Mouse (Mus musculus): Measurements from ENCODE around the gene Zranb3. TPM values are rescaled to one million over a fixed set of nuclear protein-coding genes. Genes with fewer than 3 reads are reported as not detected.
A peak's percentile ranks its signal among the peaks of the same experiment; 100 is the strongest.

Gene Zranb3
- polyA plus RNA-seq, 1 experiment: 0.97 TPM

- no peak for DNase-seq (ENCODE audit: low read depth in 1 of 2, low spot score in 2 of 2)
- H3K4me1 ChIP-seq (ENCODE audit: control insufficient read depth, insufficient read depth, insufficient read length): no peaks in the 10 kb centered on the region
- H3K36me3 ChIP-seq (ENCODE audit: control insufficient read depth, insufficient read depth, low read length): no peaks in the 10 kb centered on the region
- H3K27me3 ChIP-seq (ENCODE audit: control insufficient read depth, insufficient read depth, low read length): no peaks in the 10 kb centered on the region
- WGBS: 95% methylated on average over 6 of the region's 6 CpGs
- no peak overlapping the region for H3K4me3 ChIP-seq (ENCODE audit: extremely low read depth, insufficient read depth, insufficient read length)
- no peak overlapping the region for H3K27ac ChIP-seq (ENCODE audit: insufficient read depth, low read length)
- no peak for TF ChIP-seq CTCF (IDR thresholded peaks at IDR 0.05; ENCODE audit: extremely low read depth, insufficient read depth, insufficient read length, insufficient replicate concordance)
- TF ChIP-seq POLR2A (IDR thresholded peaks at IDR 0.05; ENCODE audit: low read depth, low read length): no peak
Observed at GRCm38 (mm10) chr1:128036296-128036695, 66.6 kb downstream of the Zranb3 start.

- H3K27me3 ChIP-seq (ENCODE audit: control insufficient read depth, insufficient read depth, low read length): no peaks in the 10 kb centered on the region
- no peaks in the 10 kb centered on the region for H3K4me1 ChIP-seq (ENCODE audit: control insufficient read depth, insufficient read depth, insufficient read length)
- no peak for TF ChIP-seq POLR2A (IDR thresholded peaks at IDR 0.05; ENCODE audit: low read depth, low read length)
- no peak for TF ChIP-seq CTCF (IDR thresholded peaks at IDR 0.05; ENCODE audit: extremely low read depth, insufficient read depth, insufficient read length, insufficient replicate concordance)
- 93% methylated on average over 1 of the region's 1 CpGs for whole genome bisulfite sequencing
- no peak overlapping the region for H3K4me3 ChIP-seq (ENCODE audit: extremely low read depth, insufficient read depth, insufficient read length)
- no peaks in the 10 kb centered on the region for H3K36me3 ChIP-seq (ENCODE audit: control insufficient read depth, insufficient read depth, low read length)
- no peak overlapping the region for H3K27ac ChIP-seq (ENCODE audit: insufficient read depth, low read length)
- DNase-seq (ENCODE audit: low read depth in 1 of 2, low spot score in 2 of 2): no peak
Observed at GRCm38 (mm10) chr1:128032123-128032522, 70.7 kb downstream of the Zranb3 start.

- Histone ChIP-seq H3K27ac (ENCODE audit: insufficient read depth, low read length) (no peak overlapping the region), H3K4me1 (ENCODE audit: control insufficient read depth, insufficient read depth, insufficient read length) (no peaks in the 10 kb centered on the region), H3K36me3 (ENCODE audit: control insufficient read depth, insufficient read depth, low read length) (no peaks in the 10 kb centered on the region), H3K27me3 (ENCODE audit: control insufficient read depth, insufficient read depth, low read length) (no peaks in the 10 kb centered on the region), H3K4me3 (ENCODE audit: extremely low read depth, insufficient read depth, insufficient read length) (no peak overlapping the region)
- WGBS: 94% methylated on average over 2 of the region's 2 CpGs
- no peak for DNase-seq (ENCODE audit: low read depth in 1 of 2, low spot score in 2 of 2)
- TF ChIP-seq POLR2A (IDR thresholded peaks at IDR 0.05; ENCODE audit: low read depth, low read length): no peak
- TF ChIP-seq CTCF (IDR thresholded peaks at IDR 0.05; ENCODE audit: extremely low read depth, insufficient read depth, insufficient read length, insufficient replicate concordance): no peak
Observed at GRCm38 (mm10) chr1:128031524-128031923, 71.3 kb downstream of the Zranb3 start.

- Histone ChIP-seq H3K27ac (ENCODE audit: insufficient read depth, low read length) (no peak overlapping the region), H3K36me3 (ENCODE audit: control insufficient read depth, insufficient read depth, low read length) (no peaks in the 10 kb centered on the region), H3K4me3 (ENCODE audit: extremely low read depth, insufficient read depth, insufficient read length) (no peak overlapping the region), H3K4me1 (ENCODE audit: control insufficient read depth, insufficient read depth, insufficient read length) (no peaks in the 10 kb centered on the region), H3K27me3 (ENCODE audit: control insufficient read depth, insufficient read depth, low read length) (no peaks in the 10 kb centered on the region)
- WGBS: 93% methylated on average over 4 of the region's 4 CpGs
- TF ChIP-seq POLR2A (IDR thresholded peaks at IDR 0.05; ENCODE audit: low read depth, low read length): no peak
- no peak for TF ChIP-seq CTCF (IDR thresholded peaks at IDR 0.05; ENCODE audit: extremely low read depth, insufficient read depth, insufficient read length, insufficient replicate concordance)
- DNase-seq (ENCODE audit: low read depth in 1 of 2, low spot score in 2 of 2): no peak
Observed at GRCm38 (mm10) chr1:128024363-128025114, 78.3 kb downstream of the Zranb3 start.

- no peaks in the 10 kb centered on the region for H3K36me3 ChIP-seq (ENCODE audit: control insufficient read depth, insufficient read depth, low read length)
- WGBS: 65% methylated on average over 2 of the region's 2 CpGs
- no peak overlapping the region for H3K27ac ChIP-seq (ENCODE audit: insufficient read depth, low read length)
- H3K4me3 ChIP-seq (ENCODE audit: extremely low read depth, insufficient read depth, insufficient read length): no peak overlapping the region
- DNase-seq (ENCODE audit: low read depth in 1 of 2, low spot score in 2 of 2): no peak
- no peaks in the 10 kb centered on the region; the same call in 1 of the 2 replicates for H3K4me1 ChIP-seq (ENCODE audit: control insufficient read depth, insufficient read depth, insufficient read length)
- H3K27me3 ChIP-seq (ENCODE audit: control insufficient read depth, insufficient read depth, low read length): no peaks in the 10 kb centered on the region
- no peak for TF ChIP-seq CTCF (IDR thresholded peaks at IDR 0.05; ENCODE audit: extremely low read depth, insufficient read depth, insufficient read length, insufficient replicate concordance)
- TF ChIP-seq POLR2A (IDR thresholded peaks at IDR 0.05; ENCODE audit: low read depth, low read length): no peak
Observed at GRCm38 (mm10) chr1:128020001-128020770, 82.7 kb downstream of the Zranb3 start.

- Histone ChIP-seq H3K36me3 (ENCODE audit: control insufficient read depth, insufficient read depth, low read length) (no peaks in the 10 kb centered on the region), H3K27me3 (ENCODE audit: control insufficient read depth, insufficient read depth, low read length) (no peaks in the 10 kb centered on the region), H3K4me1 (ENCODE audit: control insufficient read depth, insufficient read depth, insufficient read length) (no peaks in the 10 kb centered on the region; the same call in 1 of the 2 replicates), H3K4me3 (ENCODE audit: extremely low read depth, insufficient read depth, insufficient read length) (no peak overlapping the region), H3K27ac (ENCODE audit: insufficient read depth, low read length) (no peak overlapping the region)
- WGBS: 55% methylated on average over 6 of the region's 6 CpGs
- peak in 1 of 2 experiments; percentile 21 for DNase-seq (ENCODE audit: low read depth in 1 of 2, low spot score in 2 of 2)
- TF ChIP-seq CTCF (IDR thresholded peaks at IDR 0.05; ENCODE audit: extremely low read depth, insufficient read depth, insufficient read length, insufficient replicate concordance) (no peak), POLR2A (IDR thresholded peaks at IDR 0.05; ENCODE audit: low read depth, low read length) (no peak)
Observed at GRCm38 (mm10) chr1:128016035-128016492, 86.8 kb downstream of the Zranb3 start.
